Mouse (Mus musculus) kidney, embryonic 15.5 days (tissue): ENCODE measurements around the gene Etnppl. TPM values are rescaled to one million over a fixed set of nuclear protein-coding genes. Genes with fewer than 3 reads are reported as not detected.

Experiments
- ATAC-seq: fragments of 200-750 bp; cut with Nextera tagmentation; replicated peaks from 2 replicates; pipeline ENCODE4 v1.8.0; 2017; ENCODE audit warnings: moderate TSS enrichment; ENCODE audit not compliant: low FRiP score
- H3K27ac ChIP-seq: fragments of 300-500 bp; sonication (generic); 2 replicates; pipeline ENCODE4 v1.5.1; 2015; ENCODE audit warnings: mild to moderate bottlenecking, inconsistent platforms
- H3K27me3 ChIP-seq: fragments of 300-500 bp; sonication (generic); 2 replicates; pipeline ENCODE4 v1.6.1; 2015; ENCODE audit warnings: inconsistent platforms
- H3K36me3 ChIP-seq: fragments of 300-500 bp; sonication (generic); 2 replicates; pipeline ENCODE4 v1.6.1; 2015; ENCODE audit warnings: inconsistent platforms
- H3K4me1 ChIP-seq: fragments of 300-500 bp; sonication (generic); 2 replicates; pipeline ENCODE4 v1.6.1; 2015; ENCODE audit warnings: inconsistent platforms
- H3K4me2 ChIP-seq: fragments of 300-500 bp; sonication (generic); 2 replicates; pipeline ENCODE4 v1.6.1; 2015; ENCODE audit warnings: moderate library complexity, mild to moderate bottlenecking, inconsistent platforms
- H3K4me3 ChIP-seq: fragments of 300-500 bp; sonication (generic); replicated peaks from 2 replicates; pipeline ENCODE4 v1.5.1; 2015; ENCODE audit warnings: mild to moderate bottlenecking, inconsistent platforms
- H3K9ac ChIP-seq: fragments of 300-500 bp; sonication (generic); 2 replicates; pipeline ENCODE4 v1.6.1; 2015; ENCODE audit warnings: mild to moderate bottlenecking, inconsistent platforms
- H3K9me3 ChIP-seq: fragments of 300-500 bp; sonication (generic); replicated peaks from 2 replicates; pipeline ENCODE4 v1.6.1; 2016; ENCODE audit warnings: inconsistent platforms
- WGBS: fragments of 180-500 bp; shearing (Covaris S2); methylation state at CpG from one replicate; pipeline ENCODE4 v1.1.7; 2015; ENCODE audit warnings: mixed read lengths; 5-methylcytosine and 5-hydroxymethylcytosine counted together
- polyA plus RNA-seq: library from polyadenylated mRNA; unstranded; fragments of >200 nt; fragmentation: Nextera tagmentation; extraction: Ambion mirVana; gene quantifications from 2 replicates; pipeline ENCODE4 v1.2.1, GENCODE M21; 2015

Gene Etnppl
- polyA plus RNA-seq, 1 experiment from 2014 or later, result 0.49 TPM

GRCm38 (mm10) chr3:130682183-130682582 lies 64.9 kb downstream of the Etnppl start:
- WGBS, result 78% methylated on average over 9 of the region's 9 CpGs
- no peaks in the 10 kb centered on the region for H3K4me1 ChIP-seq
- H3K27me3 ChIP-seq, result no peaks in the 10 kb centered on the region
- H3K27ac ChIP-seq, result no peak overlapping the region
- ATAC-seq, result no peak
- H3K9ac ChIP-seq, result no peak overlapping the region
- no peak overlapping the region for H3K4me2 ChIP-seq
- H3K36me3 ChIP-seq, result no peaks in the 10 kb centered on the region
- H3K9me3 ChIP-seq, result no peaks in the 10 kb centered on the region
- H3K4me3 ChIP-seq, result no peak overlapping the region

GRCm38 (mm10) chr3:130683836-130684235 lies 66.6 kb downstream of the Etnppl start:
- no peak overlapping the region for H3K9ac ChIP-seq
- 87% methylated on average over 8 of the region's 8 CpGs for WGBS
- H3K4me3 ChIP-seq, result no peak overlapping the region
- no peak overlapping the region for H3K4me2 ChIP-seq
- H3K36me3 ChIP-seq, result no peaks in the 10 kb centered on the region
- H3K4me1 ChIP-seq, result no peaks in the 10 kb centered on the region
- no peaks in the 10 kb centered on the region for H3K27me3 ChIP-seq
- ATAC-seq, result no peak
- H3K27ac ChIP-seq, result no peak overlapping the region
- no peaks in the 10 kb centered on the region for H3K9me3 ChIP-seq

- H3K36me3 ChIP-seq, result no peaks in the 10 kb centered on the region
- H3K9me3 ChIP-seq, result no peaks in the 10 kb centered on the region
- no peak for ATAC-seq
- H3K4me3 ChIP-seq, result no peak overlapping the region
- 86% methylated on average over 9 of the region's 9 CpGs for WGBS
- H3K27ac ChIP-seq, result no peak overlapping the region
- H3K27me3 ChIP-seq, result no peaks in the 10 kb centered on the region
- H3K9ac ChIP-seq, result no peak overlapping the region
- H3K4me1 ChIP-seq, result no peaks in the 10 kb centered on the region
- H3K4me2 ChIP-seq, result no peak overlapping the region
Measured at GRCm38 (mm10) chr3:130684276-130685013, 67.2 kb downstream of the Etnppl start.

GRCm38 (mm10) chr3:130685014-130685366 lies 67.7 kb downstream of the Etnppl start:
- no peaks in the 10 kb centered on the region for H3K27me3 ChIP-seq
- no peak for ATAC-seq
- H3K4me3 ChIP-seq, result no peak overlapping the region
- no peak overlapping the region for H3K9ac ChIP-seq
- no peak overlapping the region for H3K4me2 ChIP-seq
- H3K4me1 ChIP-seq, result no peaks in the 10 kb centered on the region
- H3K36me3 ChIP-seq, result no peaks in the 10 kb centered on the region
- no peaks in the 10 kb centered on the region for H3K9me3 ChIP-seq
- WGBS, result 88% methylated on average over 8 of the region's 8 CpGs
- no peak overlapping the region for H3K27ac ChIP-seq

- H3K27ac ChIP-seq, result no peak overlapping the region
- ATAC-seq, result no peak
- no peak overlapping the region for H3K9ac ChIP-seq
- H3K36me3 ChIP-seq, result no peaks in the 10 kb centered on the region
- H3K4me1 ChIP-seq, result peaks cover 12% of the 10 kb centered on the region
- no peaks in the 10 kb centered on the region for H3K9me3 ChIP-seq
- H3K4me3 ChIP-seq, result no peak overlapping the region
- H3K4me2 ChIP-seq, result no peak overlapping the region
- WGBS, result 95% methylated on average over 1 of the region's 1 CpGs
- no peaks in the 10 kb centered on the region for H3K27me3 ChIP-seq
Measured at GRCm38 (mm10) chr3:130687051-130687450, 69.8 kb downstream of the Etnppl start.

Other genes with a start within 250 kb of the Etnppl start
- gene Ostc, start 92.0 kb downstream of the Etnppl start, polyA plus RNA-seq, result 354 and 393 TPM in 2 replicates
- 899 and 957 TPM in 2 replicates for gene Rpl34, start 113.0 kb downstream of the Etnppl start, polyA plus RNA-seq